Mouse (Mus musculus): Measurements from ENCODE around the gene Tmem69.

DNA sequence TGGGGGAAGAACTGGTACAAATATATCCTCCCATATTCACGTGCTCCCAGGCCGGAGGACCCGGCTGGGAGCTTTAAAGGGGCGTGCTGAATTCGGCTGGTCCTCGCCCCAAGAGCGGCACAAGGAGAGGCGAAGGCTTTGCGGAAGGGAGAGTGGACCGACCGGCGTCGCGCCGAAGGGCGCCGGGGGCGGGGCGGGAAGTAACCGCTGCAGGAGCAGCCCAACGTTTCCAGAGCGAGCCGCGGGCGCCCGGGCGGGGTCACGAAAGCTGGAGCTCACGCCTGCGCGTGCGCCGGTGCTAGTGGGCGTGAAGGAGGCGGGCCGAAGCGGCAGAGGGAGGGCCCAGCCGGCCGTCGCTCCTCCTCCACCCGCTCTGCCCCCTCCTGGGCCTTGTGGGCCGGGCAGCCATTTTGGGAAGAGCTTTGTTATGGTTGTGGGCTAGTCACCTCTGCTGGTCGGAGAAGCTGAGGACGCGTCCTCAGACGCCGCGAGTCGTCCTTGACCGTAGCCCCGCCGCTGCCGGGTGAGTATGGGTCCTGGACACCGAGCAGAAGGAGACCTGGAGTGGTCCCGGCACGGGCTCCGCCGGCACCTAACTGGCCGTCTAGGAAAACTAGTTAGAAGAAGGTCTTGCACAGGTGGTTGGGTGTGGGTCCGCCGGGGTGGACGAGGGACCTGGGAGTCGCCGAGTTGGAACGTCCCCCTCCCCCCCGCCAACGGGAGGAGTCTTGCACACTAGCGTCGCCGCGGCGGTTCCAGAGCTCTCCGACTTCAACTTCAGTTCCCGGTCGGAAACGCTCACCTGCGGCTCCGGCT, 1.8 kb upstream of the Tmem69 start, which contains the start of gene Gpbp1l1:
- TF ChIP-seq GATA1 (IDR thresholded peaks at IDR 0.05; ENCODE audit: borderline replicate concordance, low read length) (no peak), FLI1 (IDR thresholded peaks at IDR 0.05; ENCODE audit: low read length) (no peak)

Data from megakaryocyte, embryonic 14.5 days (primary cell).